Mouse (Mus musculus) forebrain, embryonic 12.5 days (tissue): ENCODE results near the gene Unc5a. TPM values are rescaled to one million over a fixed set of nuclear protein-coding genes. Genes with fewer than 3 reads are reported as not detected.

Experiments used
- ATAC-seq: fragments of 200-750 bp; cut with Nextera tagmentation; 2 replicates; pipeline ENCODE4 v1.8.0; 2017; ENCODE audit warnings: moderate TSS enrichment; ENCODE audit not compliant: low FRiP score
- H3K27ac ChIP-seq: fragments of 300-500 bp; sonication (generic); 2 replicates; pipeline ENCODE4 v1.5.1; 2016; ENCODE audit warnings: mild to moderate bottlenecking
- H3K27me3 ChIP-seq: fragments of 300-500 bp; sonication (generic); 2 replicates; pipeline ENCODE4 v1.6.1; 2016; ENCODE audit warnings: mild to moderate bottlenecking
- H3K36me3 ChIP-seq: fragments of 300-500 bp; sonication (generic); replicated peaks from 2 replicates; pipeline ENCODE4 v1.6.1; 2016; ENCODE audit warnings: mild to moderate bottlenecking
- H3K4me1 ChIP-seq: fragments of 300-500 bp; sonication (generic); 2 replicates; pipeline ENCODE4 v1.6.1; 2016
- H3K4me2 ChIP-seq: fragments of 300-500 bp; sonication (generic); 2 replicates; pipeline ENCODE4 v1.6.1; 2016; ENCODE audit warnings: mild to moderate bottlenecking, moderate library complexity
- H3K4me3 ChIP-seq: fragments of 300-500 bp; sonication (generic); replicated peaks from 2 replicates; pipeline ENCODE4 v1.5.1; 2016; ENCODE audit warnings: mild to moderate bottlenecking
- H3K9ac ChIP-seq: fragments of 300-500 bp; sonication (generic); 2 replicates; pipeline ENCODE4 v1.6.1; 2016; ENCODE audit warnings: mild to moderate bottlenecking
- H3K9me3 ChIP-seq: fragments of 300-500 bp; sonication (generic); 2 replicates; pipeline ENCODE4 v1.6.1; 2016
- WGBS: fragments of 180-500 bp; shearing (Covaris S2); methylation state at CpG from one replicate; pipeline ENCODE4 v1.1.7; 2016; 5-methylcytosine and 5-hydroxymethylcytosine counted together
- polyA plus RNA-seq: library from polyadenylated mRNA; unstranded; fragments of >200 nt; fragmentation: Nextera tagmentation; extraction: Ambion mirVana; gene quantifications from 2 replicates; pipeline ENCODE4 v1.2.1, GENCODE M21; 2016

Gene Unc5a
- polyA plus RNA-seq, 1 experiment from 2014 or later, result 5.6 TPM

DNA sequence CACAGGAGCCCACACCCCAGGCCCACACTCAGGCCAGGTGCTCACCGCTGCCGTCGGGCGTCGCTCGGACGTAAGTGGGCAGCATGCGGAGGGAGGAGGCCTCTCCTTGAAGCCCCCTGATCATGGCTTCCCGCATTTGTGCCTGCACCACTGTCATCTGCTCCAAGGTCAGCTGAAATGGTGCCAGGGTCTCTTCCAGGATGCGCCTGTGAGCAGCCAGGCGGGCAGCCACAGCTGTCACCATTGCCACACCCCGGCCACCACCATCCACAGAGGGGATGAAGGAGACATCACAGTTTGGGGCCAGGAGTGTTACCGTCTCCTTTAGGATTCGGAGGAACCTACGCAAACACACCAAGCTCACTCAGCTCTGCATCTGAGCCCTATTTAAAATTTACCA, 61.9 kb downstream of the Unc5a start:
- ATAC-seq, result no peak
- no peak overlapping the region for H3K4me2 ChIP-seq
- H3K4me1 ChIP-seq, result peaks cover 45% of the 10 kb centered on the region
- H3K27me3 ChIP-seq, result peaks cover 20% of the 10 kb centered on the region; the same call in 1 of the 2 replicates
- no peak overlapping the region for H3K9ac ChIP-seq
- no peaks in the 10 kb centered on the region for H3K9me3 ChIP-seq
- 91% methylated on average over 15 of the region's 15 CpGs for WGBS
- H3K4me3 ChIP-seq, result no peak overlapping the region
- no peak overlapping the region for H3K27ac ChIP-seq
- no peaks in the 10 kb centered on the region for H3K36me3 ChIP-seq

DNA sequence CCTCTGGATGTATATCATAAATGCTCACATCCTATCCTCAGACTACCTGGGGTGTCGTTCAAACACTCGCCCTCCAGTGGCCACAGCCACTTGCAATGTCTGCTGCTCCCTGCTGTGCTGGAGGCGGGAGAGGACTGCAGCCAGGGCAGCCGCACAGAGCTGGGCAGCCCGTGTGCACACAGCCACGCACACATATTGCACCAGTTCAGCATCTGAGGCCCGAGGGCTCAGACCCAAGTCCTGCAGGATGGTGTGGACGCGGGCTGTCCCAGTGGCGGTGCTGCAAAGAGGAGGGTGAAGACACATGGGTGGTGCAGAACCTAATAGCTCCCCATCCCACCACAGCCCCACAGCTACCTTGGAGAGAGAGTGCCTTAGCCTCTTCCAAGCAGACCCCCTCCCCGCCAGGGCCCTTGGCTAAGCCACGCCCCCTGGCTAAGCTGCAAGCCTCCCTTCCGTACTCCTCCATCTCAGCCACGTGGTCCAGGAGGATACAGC, 62.8 kb downstream of the Unc5a start:
- Histone ChIP-seq H3K4me2 (peak overlapping the region; percentile 34), H3K9me3 (no peaks in the 10 kb centered on the region), H3K4me1 (peaks cover 42% of the 10 kb centered on the region), H3K36me3 (no peaks in the 10 kb centered on the region), H3K27me3 (peaks cover 20% of the 10 kb centered on the region; the same call in 1 of the 2 replicates), H3K9ac (no peak overlapping the region), H3K4me3 (no peak overlapping the region), H3K27ac (no peak overlapping the region)
- peak; percentile 48 for ATAC-seq
- WGBS, result 3% methylated on average over 12 of the region's 14 CpGs

GRCm38 (mm10) chr13:55013702-55014344, 64.6 kb downstream of the Unc5a start:
- peaks cover 24% of the 10 kb centered on the region for H3K4me1 ChIP-seq
- no peak overlapping the region for H3K27ac ChIP-seq
- H3K4me2 ChIP-seq, result no peak overlapping the region
- no peak overlapping the region for H3K9ac ChIP-seq
- no peaks in the 10 kb centered on the region for H3K36me3 ChIP-seq
- H3K4me3 ChIP-seq, result no peak overlapping the region
- H3K9me3 ChIP-seq, result no peaks in the 10 kb centered on the region
- H3K27me3 ChIP-seq, result peaks cover 20% of the 10 kb centered on the region; the same call in 1 of the 2 replicates
- 19% methylated on average over 9 of the region's 9 CpGs for WGBS
- no peak for ATAC-seq

- Histone ChIP-seq H3K36me3 (no peaks in the 10 kb centered on the region), H3K4me2 (no peak overlapping the region), H3K4me1 (peaks cover 17% of the 10 kb centered on the region; the same call in 1 of the 2 replicates), H3K4me3 (no peak overlapping the region), H3K9me3 (no peaks in the 10 kb centered on the region), H3K9ac (no peak overlapping the region), H3K27ac (no peak overlapping the region), H3K27me3 (peaks cover 20% of the 10 kb centered on the region; the same call in 1 of the 2 replicates)
- WGBS, result 73% methylated on average over 9 of the region's 9 CpGs
- ATAC-seq, result no peak
Observed at GRCm38 (mm10) chr13:55014451-55014850, 65.2 kb downstream of the Unc5a start.

DNA sequence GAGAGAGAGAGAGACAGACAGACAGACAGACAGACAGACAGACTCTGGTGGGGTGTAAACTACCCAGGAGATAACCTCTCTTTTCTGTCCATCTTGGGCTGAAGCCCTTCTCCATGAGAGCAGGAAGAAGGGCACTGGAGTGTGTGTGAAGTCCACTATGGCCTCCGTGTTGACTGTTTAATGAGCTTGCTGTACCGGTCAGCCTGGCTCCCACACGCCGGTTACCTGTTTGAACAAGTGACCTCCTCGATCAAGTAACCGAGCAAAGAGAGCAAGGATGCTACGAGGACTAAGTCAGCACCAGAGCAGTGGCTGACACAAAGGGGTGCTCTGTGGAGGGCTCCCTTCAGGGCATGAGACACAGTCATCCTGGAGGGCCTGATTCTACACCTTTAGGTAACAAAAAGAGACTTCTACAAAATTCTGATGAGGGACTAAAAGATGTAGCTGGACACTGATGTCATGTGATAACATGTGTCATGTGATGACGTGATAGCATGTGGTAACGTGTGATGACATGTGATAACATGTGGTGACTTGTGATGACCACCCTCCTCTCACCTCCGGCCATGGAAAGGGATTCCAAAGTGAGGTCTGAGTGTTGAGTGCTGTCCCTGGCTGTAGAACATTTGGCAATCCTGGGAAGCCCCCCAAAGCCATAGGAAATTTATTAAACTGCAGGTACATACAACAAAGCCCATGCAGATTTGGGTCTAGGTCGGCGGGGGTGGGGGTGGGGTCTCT, 68.1 kb downstream of the Unc5a start:
- no peak overlapping the region for H3K9ac ChIP-seq
- no peaks in the 10 kb centered on the region for H3K9me3 ChIP-seq
- H3K27me3 ChIP-seq, result peaks cover 10% of the 10 kb centered on the region; the same call in 1 of the 2 replicates
- H3K36me3 ChIP-seq, result no peaks in the 10 kb centered on the region
- peaks cover 10% of the 10 kb centered on the region; the same call in 1 of the 2 replicates for H3K4me1 ChIP-seq
- H3K4me2 ChIP-seq, result no peak overlapping the region
- no peak for ATAC-seq
- WGBS, result 93% methylated on average over 12 of the region's 12 CpGs
- no peak overlapping the region for H3K27ac ChIP-seq
- no peak overlapping the region for H3K4me3 ChIP-seq

- peaks cover 6% of the 10 kb centered on the region; the same call in 1 of the 2 replicates for H3K27me3 ChIP-seq
- no peak overlapping the region for H3K4me2 ChIP-seq
- H3K9ac ChIP-seq, result no peak overlapping the region
- H3K9me3 ChIP-seq, result no peaks in the 10 kb centered on the region
- H3K4me3 ChIP-seq, result no peak overlapping the region
- 81% methylated on average over 8 of the region's 8 CpGs for WGBS
- H3K4me1 ChIP-seq, result peaks cover 11% of the 10 kb centered on the region; the same call in 1 of the 2 replicates
- H3K27ac ChIP-seq, result no peak overlapping the region
- no peak for ATAC-seq
- H3K36me3 ChIP-seq, result no peaks in the 10 kb centered on the region
Observed at GRCm38 (mm10) chr13:55017898-55018599, 68.8 kb downstream of the Unc5a start.

DNA sequence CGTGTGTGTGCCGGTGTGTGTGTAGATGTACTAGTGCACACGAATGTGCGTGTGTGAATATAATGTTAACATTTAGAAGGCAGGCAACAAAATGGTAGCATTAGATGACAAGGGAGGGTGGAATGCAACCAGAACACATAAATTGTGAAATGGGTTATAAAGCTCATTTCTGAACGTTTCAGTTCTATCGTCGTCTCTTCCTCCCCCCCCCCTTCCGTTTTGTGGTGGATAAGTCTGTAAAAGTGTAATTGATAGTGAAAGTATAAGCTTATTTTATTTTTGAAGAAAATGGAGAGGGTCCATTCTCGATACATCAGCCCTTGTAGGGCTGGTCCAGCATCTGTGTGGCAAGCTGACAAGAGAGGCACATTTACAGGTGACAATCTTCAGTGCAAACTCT, 69.5 kb downstream of the Unc5a start:
- Histone ChIP-seq H3K9me3 (no peaks in the 10 kb centered on the region), H3K4me2 (no peak overlapping the region), H3K9ac (no peak overlapping the region), H3K4me1 (peaks cover 10% of the 10 kb centered on the region; the same call in 1 of the 2 replicates), H3K4me3 (no peak overlapping the region), H3K36me3 (no peaks in the 10 kb centered on the region), H3K27me3 (no peaks in the 10 kb centered on the region), H3K27ac (no peak overlapping the region)
- ATAC-seq, result no peak
- WGBS, result 89% methylated on average over 9 of the region's 9 CpGs

- H3K9ac ChIP-seq, result no peak overlapping the region
- no peak overlapping the region for H3K4me2 ChIP-seq
- no peaks in the 10 kb centered on the region for H3K27me3 ChIP-seq
- 71% methylated on average over 3 of the region's 3 CpGs for WGBS
- H3K4me3 ChIP-seq, result no peak overlapping the region
- H3K4me1 ChIP-seq, result peaks cover 5% of the 10 kb centered on the region; the same call in 1 of the 2 replicates
- H3K27ac ChIP-seq, result no peak overlapping the region
- ATAC-seq, result no peak
- no peaks in the 10 kb centered on the region for H3K9me3 ChIP-seq
- H3K36me3 ChIP-seq, result no peaks in the 10 kb centered on the region
Observed at GRCm38 (mm10) chr13:55019181-55019580, 70.0 kb downstream of the Unc5a start.

- WGBS, result 90% methylated on average over 4 of the region's 4 CpGs
- H3K4me3 ChIP-seq, result no peak overlapping the region
Observed at GRCm38 (mm10) chr13:55020051-55020450, 70.8 kb downstream of the Unc5a start.

GRCm38 (mm10) chr13:55021194-55021779, 72.1 kb downstream of the Unc5a start, which contains the start of gene Hk3:
Gene Hk3, minus strand, starts transcription at chr13:55021385.
- 89% methylated on average over 13 of the region's 13 CpGs for WGBS
- H3K4me3 ChIP-seq, result no peak within 1 kb of the TSS
- H3K4me1 ChIP-seq, result peaks cover 5% of the 10 kb centered on the region; the same call in 1 of the 2 replicates
- no peak within 1 kb of the TSS for H3K27ac ChIP-seq
- no peak within 1 kb of the TSS for H3K9ac ChIP-seq
- H3K4me2 ChIP-seq, result no peak within 1 kb of the TSS
- ATAC-seq, result no peak
- no peaks in the 10 kb centered on the region for H3K9me3 ChIP-seq
- peaks cover 9% of the 10 kb centered on the region; the same call in 1 of the 2 replicates for H3K36me3 ChIP-seq
- H3K27me3 ChIP-seq, result no peaks in the 10 kb centered on the region

More at GRCm38 (mm10) chr13:55020051-55020450, 70.8 kb downstream of the Unc5a start:
- Histone ChIP-seq H3K36me3 (no peaks in the 10 kb centered on the region), H3K4me2 (no peak overlapping the region), H3K27ac (no peak overlapping the region), H3K27me3 (no peaks in the 10 kb centered on the region), H3K4me1 (peaks cover 5% of the 10 kb centered on the region; the same call in 1 of the 2 replicates), H3K9me3 (no peaks in the 10 kb centered on the region), H3K9ac (no peak overlapping the region)
- ATAC-seq, result no peak

- Histone ChIP-seq H3K36me3 (peaks cover 9% of the 10 kb centered on the region; the same call in 1 of the 2 replicates), H3K4me1 (peaks cover 5% of the 10 kb centered on the region; the same call in 1 of the 2 replicates), H3K9me3 (no peaks in the 10 kb centered on the region), H3K4me3 (no peak overlapping the region), H3K9ac (no peak overlapping the region), H3K4me2 (no peak overlapping the region), H3K27me3 (no peaks in the 10 kb centered on the region), H3K27ac (no peak overlapping the region)
- WGBS, result 40% methylated on average over 4 of the region's 4 CpGs
- no peak for ATAC-seq
Observed at GRCm38 (mm10) chr13:55022256-55022655, 73.0 kb downstream of the Unc5a start.
